Mouse (Mus musculus) limb, embryonic 12.5 days (tissue): ENCODE data around the gene 1700006A11Rik. TPM values are rescaled to one million over a fixed set of nuclear protein-coding genes. Genes with fewer than 3 reads are reported as not detected.
"Not testable (repeated sequence)": the region's sequence is repeated elsewhere in the genome, so short reads cannot be mapped to it uniquely, and the experiment has no call there.

Source experiments
- ATAC-seq: fragments of 200-750 bp; cut with Nextera tagmentation; 2 replicates; pipeline ENCODE4 v1.8.0; 2017; ENCODE audit warnings: low read depth, moderate TSS enrichment; ENCODE audit not compliant: insufficient number of reproducible peaks, insufficient read depth, low FRiP score, low TSS enrichment
- H3K27ac ChIP-seq: fragments of 300-500 bp; sonication (generic); 2 replicates; pipeline ENCODE4 v1.5.1; 2016; ENCODE audit warnings: mild to moderate bottlenecking, moderate library complexity
- H3K27me3 ChIP-seq: fragments of 300-500 bp; sonication (generic); 2 replicates; pipeline ENCODE4 v1.6.1; 2016; ENCODE audit warnings: mild to moderate bottlenecking, moderate library complexity
- H3K36me3 ChIP-seq: fragments of 300-500 bp; sonication (generic); 2 replicates; pipeline ENCODE4 v1.6.1; 2016; ENCODE audit warnings: mild to moderate bottlenecking, moderate library complexity
- H3K4me1 ChIP-seq: fragments of 300-500 bp; sonication (generic); replicated peaks from 2 replicates; pipeline ENCODE4 v1.6.1; 2016
- H3K4me2 ChIP-seq: fragments of 300-500 bp; sonication (generic); 2 replicates; pipeline ENCODE4 v1.6.1; 2016; ENCODE audit warnings: mild to moderate bottlenecking, moderate library complexity
- H3K4me3 ChIP-seq: fragments of 300-500 bp; sonication (generic); replicated peaks from 2 replicates; pipeline ENCODE4 v1.5.1; 2016; ENCODE audit warnings: mild to moderate bottlenecking
- H3K9ac ChIP-seq: fragments of 300-500 bp; sonication (generic); replicated peaks from 2 replicates; pipeline ENCODE4 v1.6.1; 2016; ENCODE audit warnings: mild to moderate bottlenecking, moderate library complexity
- H3K9me3 ChIP-seq: fragments of 300-500 bp; sonication (generic); 2 replicates; pipeline ENCODE4 v1.6.1; 2016; ENCODE audit warnings: mild to moderate bottlenecking, moderate library complexity
- WGBS: fragments of 180-500 bp; shearing (Covaris S2); methylation state at CpG from one replicate; pipeline ENCODE4 v1.1.7; 2016; 5-methylcytosine and 5-hydroxymethylcytosine counted together
- polyA plus RNA-seq: library from polyadenylated mRNA; unstranded; fragments of >200 nt; fragmentation: Nextera tagmentation; extraction: Ambion mirVana; gene quantifications from 2 replicates; pipeline ENCODE4 v1.2.1, GENCODE M21; 2016

The 1700006A11Rik gene
- not detected in 2 replicates for polyA plus RNA-seq

DNA sequence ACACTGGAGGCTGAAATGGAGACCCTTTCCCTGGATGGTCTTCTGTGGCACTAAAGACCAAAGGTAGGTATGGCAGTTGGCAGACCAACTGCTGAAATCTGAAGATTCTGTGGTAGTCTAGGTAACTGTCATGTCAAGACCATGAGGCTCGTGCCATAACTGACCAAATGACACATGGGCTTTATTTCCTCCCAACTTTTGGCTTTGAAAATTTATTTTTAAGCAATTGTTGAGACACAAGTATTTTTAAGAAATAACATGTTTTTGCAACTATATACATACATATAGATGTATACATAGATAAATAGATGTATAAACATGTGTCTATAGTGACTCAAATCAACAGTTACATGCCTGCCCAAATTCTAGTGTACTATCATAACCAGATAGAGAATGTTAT is at the start of gene 1700006A11Rik:
Gene 1700006A11Rik (minus strand): TSS at position 101 of the 400 bp plus-strand sequence.
- WGBS = 90% methylated on average over 1 of the region's 1 CpGs
- Histone ChIP-seq H3K4me1 (no peaks in the 10 kb centered on the region), H3K27ac (no peak within 1 kb of the TSS), H3K9me3 (no peaks in the 10 kb centered on the region), H3K4me3 (no peak within 1 kb of the TSS), H3K9ac (no peak within 1 kb of the TSS), H3K36me3 (no peaks in the 10 kb centered on the region), H3K27me3 (no peaks in the 10 kb centered on the region), H3K4me2 (no peak within 1 kb of the TSS)
- no peak for ATAC-seq

- not testable (repeated sequence) for H3K4me1 ChIP-seq, H3K4me3 ChIP-seq, H3K27ac ChIP-seq, H3K9me3 ChIP-seq, H3K4me2 ChIP-seq, H3K9ac ChIP-seq, H3K36me3 ChIP-seq, H3K27me3 ChIP-seq, ATAC-seq
- WGBS = 87% methylated on average over 5 of the region's 5 CpGs
These were observed 48.5 kb upstream of the 1700006A11Rik start for GRCm38 (mm10) chr3:124474291-124474690.

DNA sequence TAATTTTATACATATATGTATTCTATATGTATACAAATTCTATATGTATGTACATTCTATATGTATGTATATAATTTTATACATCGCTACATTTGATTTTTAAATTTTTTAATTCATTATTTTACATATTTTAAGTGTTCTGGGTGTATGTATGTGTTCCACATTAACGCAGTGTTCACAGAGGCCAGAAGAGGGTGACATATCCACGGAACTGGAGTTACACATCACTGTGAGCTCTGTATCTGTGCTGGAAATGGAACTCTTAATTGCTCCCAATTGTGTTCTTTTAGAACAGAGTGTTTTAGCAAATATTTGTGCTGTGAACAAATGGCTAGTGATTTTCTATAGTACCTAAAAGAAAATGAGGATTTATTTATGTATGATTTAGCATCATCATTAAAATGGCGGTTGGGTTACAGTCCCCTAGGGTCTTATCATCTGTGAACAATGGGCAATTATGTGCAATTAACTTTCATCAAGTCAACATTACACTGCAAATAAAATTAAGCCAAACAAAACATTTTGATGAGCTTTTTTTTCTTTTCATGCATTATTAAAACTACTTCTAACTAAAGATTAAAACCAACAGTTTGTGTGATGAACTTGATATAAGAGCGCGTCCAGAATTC is 40.4 kb upstream of the 1700006A11Rik start:
- H3K36me3 ChIP-seq = no peaks in the 10 kb centered on the region
- H3K9ac ChIP-seq = no peak overlapping the region
- H3K4me1 ChIP-seq = no peaks in the 10 kb centered on the region
- no peak overlapping the region for H3K4me3 ChIP-seq
- H3K27ac ChIP-seq = no peak overlapping the region
- no peak for ATAC-seq
- WGBS = 85% methylated on average over 6 of the region's 6 CpGs
- no peaks in the 10 kb centered on the region for H3K9me3 ChIP-seq
- H3K27me3 ChIP-seq = no peaks in the 10 kb centered on the region
- no peak overlapping the region for H3K4me2 ChIP-seq

DNA sequence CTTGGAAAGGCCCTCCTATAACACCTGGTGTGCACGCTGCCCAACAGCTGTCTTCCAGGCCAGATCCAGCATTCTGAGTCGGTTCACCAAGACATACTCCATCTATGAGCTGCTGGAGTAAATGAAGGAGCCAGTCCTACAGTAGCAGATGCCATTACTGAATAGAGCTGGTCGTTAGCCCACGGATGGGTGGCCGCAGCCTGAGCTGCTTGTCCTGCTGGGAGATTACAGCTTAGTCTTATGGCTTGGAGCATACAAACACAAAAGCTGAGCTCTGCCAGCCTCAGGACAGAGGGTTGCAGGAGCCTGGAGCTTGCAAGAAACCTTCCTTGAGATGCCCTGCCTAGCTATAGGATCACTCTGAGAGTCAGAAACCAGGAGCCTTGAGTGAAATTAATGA is 33.6 kb downstream of the 1700006A11Rik start:
- Histone ChIP-seq H3K27me3 (no peaks in the 10 kb centered on the region), H3K9me3 (no peaks in the 10 kb centered on the region), H3K9ac (no peak overlapping the region), H3K4me3 (no peak overlapping the region), H3K4me1 (no peaks in the 10 kb centered on the region), H3K4me2 (no peak overlapping the region), H3K27ac (no peak overlapping the region), H3K36me3 (no peaks in the 10 kb centered on the region)
- WGBS = 57% methylated on average over 5 of the region's 5 CpGs
- no peak for ATAC-seq

GRCm38 (mm10) chr3:124390101-124390500 is 35.7 kb downstream of the 1700006A11Rik start:
- Histone ChIP-seq H3K36me3 (no peaks in the 10 kb centered on the region), H3K27ac (no peak overlapping the region), H3K4me1 (no peaks in the 10 kb centered on the region), H3K4me2 (no peak overlapping the region), H3K4me3 (no peak overlapping the region), H3K9me3 (no peaks in the 10 kb centered on the region), H3K27me3 (no peaks in the 10 kb centered on the region), H3K9ac (no peak overlapping the region)
- WGBS = 53% methylated on average over 2 of the region's 2 CpGs
- ATAC-seq = no peak

GRCm38 (mm10) chr3:124389650-124390049 is 36.2 kb downstream of the 1700006A11Rik start:
- Histone ChIP-seq H3K27me3 (no peaks in the 10 kb centered on the region), H3K9me3 (no peaks in the 10 kb centered on the region), H3K4me2 (no peak overlapping the region), H3K4me3 (no peak overlapping the region), H3K36me3 (no peaks in the 10 kb centered on the region), H3K27ac (no peak overlapping the region), H3K9ac (no peak overlapping the region), H3K4me1 (no peaks in the 10 kb centered on the region)
- no peak for ATAC-seq
- WGBS = 71% methylated on average over 2 of the region's 2 CpGs

GRCm38 (mm10) chr3:124385377-124385776 is 40.5 kb downstream of the 1700006A11Rik start:
- not testable (repeated sequence) for H3K4me1 ChIP-seq, H3K36me3 ChIP-seq, H3K9ac ChIP-seq, H3K27me3 ChIP-seq, ATAC-seq, H3K9me3 ChIP-seq, H3K4me2 ChIP-seq, H3K4me3 ChIP-seq, H3K27ac ChIP-seq
- WGBS = 88% methylated on average over 18 of the region's 18 CpGs

DNA sequence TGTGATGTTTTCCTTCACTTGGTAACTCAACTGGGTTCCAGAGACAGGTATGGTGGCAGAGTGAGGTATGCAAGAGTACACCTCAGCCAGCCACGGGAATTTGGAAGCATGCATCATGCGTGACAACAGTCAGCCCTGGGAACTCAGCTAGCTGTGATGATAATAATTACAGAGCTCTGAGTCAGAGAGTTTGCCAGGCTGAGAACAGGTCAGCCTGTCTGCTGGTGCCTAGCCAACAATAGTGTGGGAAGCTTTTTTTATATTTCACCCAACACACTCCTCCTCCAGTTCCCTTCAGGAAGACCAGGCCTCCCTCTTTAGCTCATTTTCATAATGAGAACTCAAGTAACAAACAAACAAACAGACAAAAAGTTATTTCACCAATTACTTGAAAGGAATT is 53.8 kb downstream of the 1700006A11Rik start:
- no peaks in the 10 kb centered on the region for H3K4me1 ChIP-seq
- no peak for ATAC-seq
- no peaks in the 10 kb centered on the region for H3K36me3 ChIP-seq
- 90% methylated on average over 2 of the region's 2 CpGs for WGBS
- no peaks in the 10 kb centered on the region for H3K27me3 ChIP-seq
- H3K4me3 ChIP-seq = no peak overlapping the region
- no peak overlapping the region for H3K27ac ChIP-seq
- no peak overlapping the region for H3K4me2 ChIP-seq
- no peaks in the 10 kb centered on the region for H3K9me3 ChIP-seq
- no peak overlapping the region for H3K9ac ChIP-seq

DNA sequence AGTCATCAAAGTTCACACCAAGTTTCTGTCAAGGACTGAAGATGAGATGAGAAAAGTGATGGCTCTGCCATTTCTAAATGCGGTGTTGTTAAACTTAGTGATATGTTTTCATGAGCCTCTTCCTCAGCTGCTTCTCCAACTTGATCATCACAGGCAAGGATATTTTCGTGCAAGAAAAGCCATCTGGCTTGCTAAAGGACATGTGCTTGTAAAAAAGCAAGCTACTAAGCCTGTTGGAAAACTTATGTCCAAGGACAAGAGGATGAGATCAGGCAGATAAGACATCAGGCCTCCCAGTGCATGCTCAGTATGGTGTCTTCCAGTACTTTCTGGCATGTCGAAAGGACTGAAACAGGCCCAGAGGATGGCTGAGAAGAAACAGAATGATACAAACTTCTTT is 68.3 kb downstream of the 1700006A11Rik start:
- no peaks in the 10 kb centered on the region for H3K27me3 ChIP-seq
- no peak overlapping the region for H3K9ac ChIP-seq
- no peak for ATAC-seq
- no peaks in the 10 kb centered on the region for H3K4me1 ChIP-seq
- H3K27ac ChIP-seq = no peak overlapping the region
- 81% methylated on average over 3 of the region's 3 CpGs for WGBS
- no peaks in the 10 kb centered on the region for H3K36me3 ChIP-seq
- no peak overlapping the region for H3K4me3 ChIP-seq
- no peaks in the 10 kb centered on the region for H3K9me3 ChIP-seq
- no peak overlapping the region for H3K4me2 ChIP-seq

Other genes with a start within 250 kb of the 1700006A11Rik start
- 12.7 and 13.6 TPM in 2 replicates for gene Tram1l1, start 105.2 kb downstream of the 1700006A11Rik start, polyA plus RNA-seq
- gene 1700003H04Rik, start 155.1 kb upstream of the 1700006A11Rik start, polyA plus RNA-seq = not detected in 2 replicates